Mouse (Mus musculus): ENCODE data around the gene Castor2.

DNA sequence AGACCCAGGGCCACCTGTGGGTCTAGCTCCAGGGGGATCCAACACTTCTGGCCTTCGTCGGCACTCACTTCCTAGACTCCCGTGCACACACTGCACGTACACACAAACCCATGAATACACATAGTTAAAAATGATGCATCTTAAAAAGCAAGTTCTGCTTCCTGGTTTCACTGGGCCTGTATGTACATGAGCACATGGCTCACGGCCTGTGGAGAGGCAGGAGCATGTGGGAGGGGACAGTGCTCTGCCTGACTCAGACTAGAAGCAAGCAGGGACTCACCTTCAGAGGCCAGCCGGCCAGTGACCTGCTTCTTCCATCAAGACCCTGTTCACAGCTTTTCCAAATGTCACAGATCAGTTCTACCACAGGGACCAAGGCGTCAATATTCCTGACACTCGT is 94.2 kb downstream of the Castor2 start:
- TF ChIP-seq CTCF (IDR thresholded peaks at IDR 0.05; ENCODE audit: insufficient read depth, low read length) (no peak), POLR2A (IDR thresholded peaks at IDR 0.05; ENCODE audit: borderline replicate concordance, extremely low read depth, low read depth, low read length) (no peak)
